Mouse (Mus musculus) bone marrow macrophage, adult 2 months (primary cell): ENCODE data around the gene Tgfbr3. TPM values are rescaled to one million over a fixed set of nuclear protein-coding genes. Genes with fewer than 3 reads are reported as not detected.

Experiments
- H3K27ac ChIP-seq: 2 replicates; pipeline ENCODE4 v1.5.1; 2012; ENCODE audit warnings: low read depth, low read length; ENCODE audit not compliant: insufficient read depth
- H3K4me1 ChIP-seq: 2 replicates; pipeline ENCODE4 v1.6.1; 2012; ENCODE audit warnings: low read length; ENCODE audit not compliant: control insufficient read depth, insufficient read depth
- H3K4me3 ChIP-seq: 2 replicates; pipeline ENCODE4 v1.5.1; 2012; ENCODE audit warnings: mild to moderate bottlenecking, low read length, moderate library complexity; ENCODE audit not compliant: insufficient read depth
- CTCF ChIP-seq: IDR thresholded peaks from 2 replicates; pipeline ENCODE4 v1.5.1; 2012; ENCODE audit warnings: low read depth, mild to moderate bottlenecking, low read length, moderate library complexity
- POLR2A ChIP-seq: IDR thresholded peaks from 2 replicates; pipeline ENCODE4 v1.6.1; 2012; ENCODE audit warnings: mild to moderate bottlenecking, low read depth, low read length, borderline replicate concordance
- polyA plus RNA-seq: library from polyadenylated mRNA; stranded (reverse); fragments of >200 nt; gene quantifications from 2 replicates; pipeline ENCODE4 v1.2.4, GENCODE M21; 2012; ENCODE audit not compliant: missing spikeins, insufficient read depth, insufficient read length

The Tgfbr3 gene
- polyA plus RNA-seq, 1 experiment: 1.1 TPM

DNA sequence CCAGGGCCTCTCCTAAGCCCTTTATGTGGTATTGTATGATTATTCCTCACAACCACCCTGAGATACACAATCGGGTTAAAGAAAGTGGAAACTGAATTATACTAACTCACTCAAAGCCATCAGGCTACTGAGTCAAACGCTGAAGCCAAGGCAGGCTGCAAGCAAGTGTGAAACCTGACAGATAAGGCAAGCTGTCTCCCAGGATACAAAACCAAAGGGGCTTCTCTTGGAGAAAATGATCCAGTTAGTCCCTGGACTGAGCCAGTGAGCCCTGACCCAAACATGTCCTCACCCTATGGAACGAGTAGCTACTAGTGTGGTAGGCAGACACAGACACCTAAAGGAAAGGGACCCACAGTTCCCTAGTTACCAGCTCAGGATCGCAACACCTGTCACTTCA, 46.4 kb downstream of the Tgfbr3 start:
- no peak for TF ChIP-seq POLR2A
- TF ChIP-seq CTCF: no peak
- Histone ChIP-seq H3K4me3 (no peak overlapping the region), H3K27ac (no peak overlapping the region), H3K4me1 (no peaks in the 10 kb centered on the region)

DNA sequence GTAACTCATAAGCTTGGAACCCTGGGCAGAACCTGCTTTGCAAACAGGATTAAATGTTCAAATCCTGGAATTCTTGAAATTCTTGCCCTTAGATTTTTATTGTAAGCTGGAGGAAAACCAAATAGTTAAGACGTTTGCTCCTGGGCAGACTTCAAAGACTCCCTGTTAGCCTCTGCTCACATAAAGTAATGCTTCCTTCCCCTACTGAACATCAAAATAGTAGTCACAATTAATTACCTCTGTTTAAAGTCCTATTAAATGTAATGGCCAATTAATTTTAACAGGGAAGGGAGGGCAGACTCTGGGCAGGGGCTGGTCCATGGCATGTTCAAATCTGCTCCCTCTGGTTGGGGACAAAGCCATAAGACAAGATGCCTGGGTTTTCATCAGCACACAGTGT, 49.2 kb downstream of the Tgfbr3 start:
- TF ChIP-seq POLR2A: no peak
- Histone ChIP-seq H3K4me3 (no peak overlapping the region), H3K27ac (no peak overlapping the region), H3K4me1 (no peaks in the 10 kb centered on the region)

GRCm38 (mm10) chr5:107237971-107238426, 51.4 kb downstream of the Tgfbr3 start:
- TF ChIP-seq POLR2A (no peak), CTCF (no peak)
- Histone ChIP-seq H3K4me1 (no peaks in the 10 kb centered on the region), H3K4me3 (no peak overlapping the region), H3K27ac (no peak overlapping the region)

GRCm38 (mm10) chr5:107236975-107237374, 52.5 kb downstream of the Tgfbr3 start:
- Histone ChIP-seq H3K4me3 (no peak overlapping the region), H3K27ac (no peak overlapping the region), H3K4me1 (no peaks in the 10 kb centered on the region)
- TF ChIP-seq CTCF: no peak
- no peak for TF ChIP-seq POLR2A

DNA sequence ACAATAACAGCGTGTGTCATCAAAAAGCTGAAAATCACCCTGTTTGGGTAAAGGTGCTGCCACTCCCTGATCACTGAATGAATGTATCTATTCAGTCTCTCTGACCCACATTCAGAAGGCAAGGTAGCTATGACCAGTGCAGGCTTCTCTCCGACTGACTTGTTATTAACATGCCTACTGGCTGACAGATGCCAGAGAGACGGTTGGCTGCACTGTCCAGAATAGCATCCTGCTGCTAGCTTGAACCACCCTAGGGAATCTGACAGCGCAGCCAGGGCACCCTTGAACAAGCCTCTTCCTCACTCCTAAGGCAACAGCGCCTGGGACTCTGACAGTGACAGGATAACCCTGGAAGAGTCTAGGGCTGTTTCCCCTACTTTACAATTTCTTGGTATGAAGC, 53.4 kb downstream of the Tgfbr3 start:
- TF ChIP-seq POLR2A: no peak
- TF ChIP-seq CTCF: no peak
- no peaks in the 10 kb centered on the region for H3K4me1 ChIP-seq
- no peak overlapping the region for H3K27ac ChIP-seq
- H3K4me3 ChIP-seq: no peak overlapping the region

DNA sequence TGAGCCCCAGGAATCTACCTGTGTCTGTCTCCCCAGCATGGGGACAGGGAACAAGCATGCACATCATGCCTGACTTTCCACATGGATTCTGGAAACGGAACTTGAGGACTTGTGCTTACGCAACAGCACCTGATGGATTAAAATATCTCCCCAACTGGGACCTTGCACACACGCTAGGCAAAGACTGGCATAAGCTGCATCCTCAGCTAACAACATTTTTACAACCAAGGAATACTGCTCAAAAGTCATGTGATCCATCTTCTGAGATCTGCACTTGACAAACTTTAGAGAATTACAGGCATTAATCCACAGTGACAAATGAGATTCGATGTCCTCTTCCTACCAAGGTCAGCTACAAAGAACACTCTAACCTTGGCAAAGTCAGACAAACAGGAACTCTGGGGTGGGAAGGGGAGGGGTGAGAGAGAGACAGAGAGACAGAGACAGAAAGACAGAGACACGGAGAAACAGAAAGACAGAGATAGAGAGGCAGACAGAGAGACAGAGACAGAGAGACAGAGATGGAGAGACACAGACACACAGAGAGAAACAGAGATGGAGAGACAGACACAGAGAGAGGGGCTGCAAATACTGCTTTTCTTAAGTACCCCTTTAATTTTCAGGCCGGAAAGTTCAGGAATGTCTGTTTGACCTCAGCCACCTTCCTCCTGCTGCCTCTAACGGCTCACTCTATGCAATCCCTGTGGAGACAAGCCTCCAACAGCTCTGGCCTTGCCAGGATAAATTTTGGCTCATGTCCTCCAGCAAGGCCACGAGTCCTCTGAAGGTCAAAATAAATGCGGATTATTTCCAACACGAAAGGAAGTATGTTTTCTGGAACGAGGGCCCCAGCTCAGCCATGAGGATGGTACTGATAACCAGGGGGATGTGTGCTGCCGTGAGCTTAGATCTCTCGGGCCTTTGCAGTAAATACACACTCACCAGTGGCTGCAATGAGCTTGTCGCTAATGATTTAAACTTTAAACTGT, 55.8 kb downstream of the Tgfbr3 start:
- Histone ChIP-seq H3K4me3 (no peak overlapping the region), H3K4me1 (no peaks in the 10 kb centered on the region), H3K27ac (no peak overlapping the region)
- no peak for TF ChIP-seq POLR2A
- TF ChIP-seq CTCF: no peak

GRCm38 (mm10) chr5:107230189-107230588, 59.2 kb downstream of the Tgfbr3 start:
- no peaks in the 10 kb centered on the region for H3K4me1 ChIP-seq
- H3K4me3 ChIP-seq: no peak overlapping the region
- no peak overlapping the region for H3K27ac ChIP-seq
- TF ChIP-seq POLR2A (no peak), CTCF (no peak)

- no peaks in the 10 kb centered on the region for H3K4me1 ChIP-seq
- TF ChIP-seq CTCF: no peak
- no peak for TF ChIP-seq POLR2A
- no peak overlapping the region for H3K27ac ChIP-seq
- no peak overlapping the region for H3K4me3 ChIP-seq
These were observed 60.4 kb downstream of the Tgfbr3 start for GRCm38 (mm10) chr5:107229037-107229436.

DNA sequence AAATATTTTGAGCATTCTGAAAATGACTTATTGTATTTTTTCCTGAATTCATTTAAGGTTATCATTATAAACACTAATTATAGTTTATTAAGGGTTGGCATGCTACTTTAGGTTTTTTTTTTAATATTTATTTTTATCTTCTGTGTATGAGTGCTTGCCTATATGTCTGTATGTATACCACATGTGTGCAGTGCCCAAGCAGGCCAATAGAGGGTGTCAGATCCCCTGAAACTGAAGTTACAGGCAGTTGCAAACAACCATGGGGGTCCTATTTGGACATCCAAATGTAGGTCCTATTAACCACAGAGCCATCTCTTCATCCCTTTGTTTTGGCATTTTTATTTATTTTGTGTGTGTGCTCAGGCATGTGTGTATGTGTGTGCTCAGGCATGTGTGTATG, 61.8 kb downstream of the Tgfbr3 start:
- no peak overlapping the region for H3K27ac ChIP-seq
- H3K4me1 ChIP-seq: no peaks in the 10 kb centered on the region
- TF ChIP-seq CTCF (no peak), POLR2A (no peak)
- no peak overlapping the region for H3K4me3 ChIP-seq

GRCm38 (mm10) chr5:107224820-107225417, 64.5 kb downstream of the Tgfbr3 start:
- no peaks in the 10 kb centered on the region for H3K4me1 ChIP-seq
- no peak overlapping the region for H3K27ac ChIP-seq
- H3K4me3 ChIP-seq: no peak overlapping the region
- TF ChIP-seq POLR2A (no peak), CTCF (no peak)
